Mouse (Mus musculus): ENCODE data around the gene Cd300lf. TPM values are rescaled to one million over a fixed set of nuclear protein-coding genes. Genes with fewer than 3 reads are reported as not detected.

Gene Cd300lf
- polyA plus RNA-seq (2015; fragmentation: Nextera tagmentation; extraction: Ambion mirVana): 0.34 TPM in 1 of 2 replicates, not detected in the other

DNA sequence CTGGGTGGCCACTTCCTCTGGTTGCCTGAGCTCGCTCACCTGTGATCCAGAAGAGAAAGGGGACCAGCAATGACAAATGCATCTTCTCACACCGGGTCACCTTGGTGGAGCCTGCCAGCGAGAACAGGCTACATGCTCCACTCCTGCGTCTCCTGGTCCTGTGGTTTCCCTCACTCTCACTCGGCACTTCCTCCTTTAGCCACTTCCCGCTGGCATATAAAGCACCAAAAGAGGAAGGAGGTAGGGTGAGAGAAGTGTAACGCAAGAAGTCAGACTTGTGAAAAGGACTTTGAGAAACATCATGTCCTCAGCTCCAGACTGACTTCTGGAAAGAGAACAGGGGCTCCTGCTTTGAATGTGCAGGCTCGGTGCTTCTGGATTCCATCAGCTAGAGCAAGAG, at the start of gene Cd300lf:
Gene Cd300lf, minus strand, starts transcription at position 193 of the 400 bp plus-strand sequence.
- Histone ChIP-seq H3K36me3 (ENCODE audit: control insufficient read depth, insufficient read depth, low read length) (no peaks in the 10 kb centered on the region), H3K27ac (ENCODE audit: low read length) (no peak within 1 kb of the TSS), H3K9ac (ENCODE audit: low read depth, low read length) (no peak within 1 kb of the TSS), H3K4me2 (ENCODE audit: low read length) (no peak within 1 kb of the TSS), H3K9me3 (replicated peaks; ENCODE audit: control insufficient read depth, low read length, poor library complexity, severe bottlenecking) (no peaks in the 10 kb centered on the region), H3K4me1 (ENCODE audit: control insufficient read depth, insufficient read depth, low read length) (no peaks in the 10 kb centered on the region), H3K27me3 (ENCODE audit: control insufficient read depth, insufficient read depth, low read depth, low read length) (no peaks in the 10 kb centered on the region), H3K4me3 (ENCODE audit: low read depth, low read length) (no peak within 1 kb of the TSS)
- WGBS: 83% methylated on average over 8 of the region's 8 CpGs
- no peak for ATAC-seq

DNA sequence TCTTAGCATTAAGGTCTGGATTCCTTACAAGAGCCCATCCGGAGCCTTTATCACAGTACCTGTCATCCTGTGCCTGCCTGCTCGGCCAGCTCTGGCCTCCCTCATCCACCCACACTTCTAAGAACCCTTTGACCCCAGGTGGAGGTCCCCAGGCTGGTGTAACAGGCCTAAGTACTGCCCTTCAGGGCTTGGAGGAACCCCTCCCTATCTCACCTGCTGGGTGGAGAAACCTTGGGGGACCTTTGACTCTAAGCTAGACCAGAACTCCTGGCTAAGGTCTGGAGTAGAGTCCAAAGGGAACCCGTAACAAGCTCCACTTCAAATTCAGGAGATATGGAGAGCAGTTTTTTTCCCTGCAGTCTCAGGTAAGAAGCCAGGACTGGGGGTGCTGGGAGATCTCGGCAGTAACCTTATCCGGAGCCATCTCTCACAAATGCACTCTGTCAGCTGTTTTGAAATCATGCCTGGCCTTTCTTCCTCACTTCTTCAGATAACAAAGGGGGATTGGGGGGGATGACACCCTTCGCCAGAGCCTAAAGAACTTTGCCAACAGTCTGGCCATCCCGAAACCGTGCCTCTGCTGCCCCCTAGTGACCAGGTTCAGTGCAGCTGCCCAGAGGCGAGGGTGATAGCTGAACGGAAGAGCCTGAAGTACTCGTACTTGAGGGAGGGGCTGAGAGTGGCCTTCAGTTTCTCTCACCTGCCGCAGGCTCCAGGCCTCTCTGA, 48.3 kb upstream of the Cd300lf start:
- Histone ChIP-seq H3K9me3 (replicated peaks; ENCODE audit: control insufficient read depth, low read length, poor library complexity, severe bottlenecking) (no peaks in the 10 kb centered on the region), H3K4me1 (ENCODE audit: control insufficient read depth, insufficient read depth, low read length) (peaks cover 10% of the 10 kb centered on the region), H3K4me2 (ENCODE audit: low read length) (no peak overlapping the region), H3K27ac (ENCODE audit: low read length) (no peak overlapping the region), H3K4me3 (ENCODE audit: low read depth, low read length) (no peak overlapping the region), H3K9ac (ENCODE audit: low read depth, low read length) (no peak overlapping the region), H3K27me3 (ENCODE audit: control insufficient read depth, insufficient read depth, low read depth, low read length) (no peaks in the 10 kb centered on the region), H3K36me3 (ENCODE audit: control insufficient read depth, insufficient read depth, low read length) (no peaks in the 10 kb centered on the region)
- WGBS: 19% methylated on average over 12 of the region's 12 CpGs
- no peak for ATAC-seq

DNA sequence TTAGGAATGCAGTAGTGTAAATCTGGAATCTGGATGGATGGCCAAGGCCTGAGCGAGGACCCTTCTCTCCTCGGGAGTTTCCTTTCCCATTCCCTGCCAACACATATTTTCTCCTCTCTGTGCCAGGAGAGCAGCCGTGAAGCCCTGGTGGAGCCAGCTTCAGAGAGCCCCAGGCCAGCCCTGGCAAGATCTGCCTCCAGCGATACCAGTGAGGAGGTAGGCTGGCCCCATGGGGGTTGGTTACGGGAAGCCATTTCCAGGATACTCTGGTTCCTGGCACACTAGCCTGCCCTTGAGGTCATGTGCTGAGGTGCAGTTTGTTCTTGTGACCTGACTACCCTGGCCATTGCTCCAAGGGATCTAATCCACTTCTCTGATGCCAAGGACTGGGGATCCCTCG, 46.1 kb upstream of the Cd300lf start:
- Histone ChIP-seq H3K4me2 (ENCODE audit: low read length) (no peak overlapping the region), H3K27me3 (ENCODE audit: control insufficient read depth, insufficient read depth, low read depth, low read length) (no peaks in the 10 kb centered on the region), H3K4me1 (ENCODE audit: control insufficient read depth, insufficient read depth, low read length) (peaks cover 3% of the 10 kb centered on the region; the same call in 1 of the 2 replicates), H3K27ac (ENCODE audit: low read length) (peak overlapping the region; percentile 58), H3K36me3 (ENCODE audit: control insufficient read depth, insufficient read depth, low read length) (no peaks in the 10 kb centered on the region), H3K9ac (ENCODE audit: low read depth, low read length) (no peak overlapping the region), H3K4me3 (ENCODE audit: low read depth, low read length) (no peak overlapping the region), H3K9me3 (replicated peaks; ENCODE audit: control insufficient read depth, low read length, poor library complexity, severe bottlenecking) (no peaks in the 10 kb centered on the region)
- ATAC-seq: no peak
- 81% methylated on average over 6 of the region's 6 CpGs for WGBS

DNA sequence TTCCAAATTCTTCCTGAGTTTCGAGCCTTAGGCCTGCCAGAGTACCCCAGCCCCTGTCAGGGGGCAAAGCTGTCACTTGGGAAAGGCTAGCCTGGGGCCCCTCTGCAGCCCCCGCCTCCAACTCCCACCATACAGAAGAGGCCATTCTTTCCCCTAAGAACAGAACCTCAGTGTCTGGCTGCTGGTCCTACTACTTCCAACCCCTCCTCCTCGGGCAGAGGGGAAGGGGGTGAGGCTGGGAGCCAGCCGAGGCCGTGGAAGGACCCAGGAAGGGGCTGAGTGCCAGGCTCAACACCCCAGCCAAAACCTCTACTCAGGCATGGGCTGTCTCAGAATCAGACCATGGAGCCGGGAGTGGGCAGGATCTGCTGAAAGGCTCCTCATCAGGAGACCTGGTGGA, 45.4 kb upstream of the Cd300lf start:
- H3K4me2 ChIP-seq (ENCODE audit: low read length): no peak overlapping the region
- no peaks in the 10 kb centered on the region for H3K36me3 ChIP-seq (ENCODE audit: control insufficient read depth, insufficient read depth, low read length)
- H3K9ac ChIP-seq (ENCODE audit: low read depth, low read length): no peak overlapping the region
- no peaks in the 10 kb centered on the region for H3K27me3 ChIP-seq (ENCODE audit: control insufficient read depth, insufficient read depth, low read depth, low read length)
- H3K4me1 ChIP-seq (ENCODE audit: control insufficient read depth, insufficient read depth, low read length): peaks cover 5% of the 10 kb centered on the region; the same call in 1 of the 2 replicates
- no peaks in the 10 kb centered on the region for H3K9me3 ChIP-seq (replicated peaks; ENCODE audit: control insufficient read depth, low read length, poor library complexity, severe bottlenecking)
- no peak overlapping the region for H3K4me3 ChIP-seq (ENCODE audit: low read depth, low read length)
- ATAC-seq: peak; percentile 70
- peak overlapping the region; percentile 54; the same call in 1 of the 2 replicates for H3K27ac ChIP-seq (ENCODE audit: low read length)
- 81% methylated on average over 6 of the region's 6 CpGs for WGBS

GRCm38 (mm10) chr11:115178766-115179165, 45.0 kb upstream of the Cd300lf start:
- H3K9ac ChIP-seq (ENCODE audit: low read depth, low read length): no peak overlapping the region
- H3K27me3 ChIP-seq (ENCODE audit: control insufficient read depth, insufficient read depth, low read depth, low read length): no peaks in the 10 kb centered on the region
- no peak overlapping the region for H3K4me3 ChIP-seq (ENCODE audit: low read depth, low read length)
- peak overlapping the region; percentile 54; the same call in 1 of the 2 replicates for H3K27ac ChIP-seq (ENCODE audit: low read length)
- no peaks in the 10 kb centered on the region for H3K36me3 ChIP-seq (ENCODE audit: control insufficient read depth, insufficient read depth, low read length)
- 90% methylated on average over 2 of the region's 2 CpGs for WGBS
- H3K4me2 ChIP-seq (ENCODE audit: low read length): no peak overlapping the region
- ATAC-seq: no peak
- H3K9me3 ChIP-seq (replicated peaks; ENCODE audit: control insufficient read depth, low read length, poor library complexity, severe bottlenecking): no peaks in the 10 kb centered on the region
- H3K4me1 ChIP-seq (ENCODE audit: control insufficient read depth, insufficient read depth, low read length): peaks cover 5% of the 10 kb centered on the region; the same call in 1 of the 2 replicates

- Histone ChIP-seq H3K4me3 (ENCODE audit: low read depth, low read length) (no peak overlapping the region), H3K27ac (ENCODE audit: low read length) (peak overlapping the region; percentile 12; the same call in 1 of the 2 replicates), H3K4me2 (ENCODE audit: low read length) (no peak overlapping the region), H3K4me1 (ENCODE audit: control insufficient read depth, insufficient read depth, low read length) (peaks cover 10% of the 10 kb centered on the region; the same call in 1 of the 2 replicates), H3K27me3 (ENCODE audit: control insufficient read depth, insufficient read depth, low read depth, low read length) (no peaks in the 10 kb centered on the region), H3K9ac (ENCODE audit: low read depth, low read length) (no peak overlapping the region), H3K36me3 (ENCODE audit: control insufficient read depth, insufficient read depth, low read length) (no peaks in the 10 kb centered on the region), H3K9me3 (replicated peaks; ENCODE audit: control insufficient read depth, low read length, poor library complexity, severe bottlenecking) (no peaks in the 10 kb centered on the region)
- peak; percentile 69 for ATAC-seq
- 19% methylated on average over 10 of the region's 10 CpGs for WGBS
Observed at GRCm38 (mm10) chr11:115177559-115178195, 43.9 kb upstream of the Cd300lf start.

DNA sequence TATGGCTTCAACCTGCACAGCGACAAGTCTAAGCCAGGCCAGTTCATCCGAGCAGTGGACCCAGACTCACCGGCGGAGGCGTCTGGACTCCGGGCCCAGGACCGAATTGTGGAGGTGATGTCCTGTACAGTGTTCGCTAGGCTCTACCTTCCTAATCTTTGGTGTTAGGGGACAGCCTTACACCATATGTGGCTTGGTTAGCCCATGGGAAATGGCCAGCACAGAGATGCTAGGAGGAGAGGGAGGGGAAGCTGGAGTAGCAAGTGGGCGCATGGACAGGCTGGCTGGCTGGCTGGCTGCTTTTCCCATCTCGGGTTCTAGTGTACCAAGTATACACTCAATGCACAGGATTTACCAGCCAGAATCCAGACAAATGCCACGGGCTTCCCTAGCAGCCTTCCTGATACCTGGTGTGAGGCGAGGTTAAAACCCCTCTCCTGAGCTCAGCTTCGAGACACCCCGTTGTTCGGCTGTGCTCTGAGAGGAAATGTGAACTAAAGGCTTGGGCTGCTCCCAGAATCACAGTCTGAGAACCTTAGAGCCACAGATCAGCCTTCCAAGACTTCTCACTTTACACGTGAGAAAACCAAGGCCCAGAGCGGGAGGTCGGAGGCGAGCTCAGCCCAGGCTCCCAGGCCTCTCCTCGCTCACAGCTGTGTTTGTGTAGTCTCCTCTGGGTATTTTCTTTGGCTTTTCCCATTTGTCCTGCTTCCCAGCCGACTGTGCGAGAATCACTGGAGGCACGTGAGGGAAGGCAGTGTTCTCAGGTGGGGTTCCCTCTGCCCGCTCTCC, 42.8 kb upstream of the Cd300lf start:
- no peaks in the 10 kb centered on the region for H3K9me3 ChIP-seq (replicated peaks; ENCODE audit: control insufficient read depth, low read length, poor library complexity, severe bottlenecking)
- H3K4me3 ChIP-seq (ENCODE audit: low read depth, low read length): no peak overlapping the region
- H3K4me2 ChIP-seq (ENCODE audit: low read length): no peak overlapping the region
- H3K9ac ChIP-seq (ENCODE audit: low read depth, low read length): no peak overlapping the region
- ATAC-seq: no peak
- peaks cover 10% of the 10 kb centered on the region; the same call in 1 of the 2 replicates for H3K4me1 ChIP-seq (ENCODE audit: control insufficient read depth, insufficient read depth, low read length)
- 59% methylated on average over 24 of the region's 24 CpGs for WGBS
- no peaks in the 10 kb centered on the region for H3K27me3 ChIP-seq (ENCODE audit: control insufficient read depth, insufficient read depth, low read depth, low read length)
- H3K27ac ChIP-seq (ENCODE audit: low read length): 0 out of 2 replicates have a peak overlapping the region, but pooled peaks have one; percentile 24
- no peaks in the 10 kb centered on the region for H3K36me3 ChIP-seq (ENCODE audit: control insufficient read depth, insufficient read depth, low read length)

DNA sequence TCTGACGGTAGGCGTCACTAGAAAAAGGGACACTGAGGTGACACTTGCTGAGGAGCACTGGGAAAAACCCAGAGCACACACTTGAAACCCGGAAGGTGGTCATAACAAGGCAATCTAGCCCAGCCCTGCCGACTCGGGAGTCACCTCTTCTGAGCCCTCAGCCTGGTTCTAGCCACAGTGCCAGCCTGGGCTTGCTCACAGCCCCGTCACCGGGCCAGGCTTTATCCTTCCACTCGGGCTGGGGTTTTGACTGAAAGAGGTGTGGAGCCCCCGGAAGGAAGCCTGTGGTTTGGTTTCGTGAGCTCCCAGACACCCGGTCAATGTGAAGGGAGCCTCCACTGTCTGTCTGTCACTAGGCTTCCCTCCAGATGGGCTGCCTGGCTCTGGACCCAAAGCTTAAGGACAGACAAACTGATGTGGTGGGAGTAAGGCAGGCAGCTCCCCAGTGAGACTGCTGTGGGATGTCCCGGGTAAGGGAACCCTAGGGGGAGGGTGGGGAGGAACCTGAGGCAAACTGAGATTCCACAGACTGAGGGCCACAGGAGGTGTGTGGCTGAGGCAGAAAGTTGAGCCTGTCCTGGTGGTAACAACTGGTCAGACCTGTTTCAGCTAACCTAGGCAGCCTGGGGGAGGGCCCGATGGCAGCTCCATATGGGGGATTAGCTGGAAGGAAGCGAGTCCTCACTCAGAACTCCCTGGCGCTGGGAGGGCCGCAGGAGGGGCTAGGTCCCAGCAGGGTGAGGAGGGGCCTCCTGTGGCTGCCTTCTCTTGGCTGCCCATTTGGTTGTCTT, 40.0 kb upstream of the Cd300lf start:
- H3K4me1 ChIP-seq (ENCODE audit: control insufficient read depth, insufficient read depth, low read length): peaks cover 10% of the 10 kb centered on the region; the same call in 1 of the 2 replicates
- WGBS: 12% methylated on average over 16 of the region's 16 CpGs

More for the DNA sequence above, 40.0 kb upstream of the Cd300lf start:
- Histone ChIP-seq H3K4me3 (ENCODE audit: low read depth, low read length) (no peak overlapping the region), H3K9me3 (replicated peaks; ENCODE audit: control insufficient read depth, low read length, poor library complexity, severe bottlenecking) (no peaks in the 10 kb centered on the region), H3K27me3 (ENCODE audit: control insufficient read depth, insufficient read depth, low read depth, low read length) (no peaks in the 10 kb centered on the region), H3K27ac (ENCODE audit: low read length) (no peak overlapping the region), H3K36me3 (ENCODE audit: control insufficient read depth, insufficient read depth, low read length) (no peaks in the 10 kb centered on the region), H3K4me2 (ENCODE audit: low read length) (no peak overlapping the region), H3K9ac (ENCODE audit: low read depth, low read length) (no peak overlapping the region)
- no peak for ATAC-seq
